Mouse (Mus musculus) neural tube, embryonic 14.5 days (tissue): ENCODE data around the gene Gprc6a. TPM values are rescaled to one million over a fixed set of nuclear protein-coding genes. Genes with fewer than 3 reads are reported as not detected.
A peak's percentile ranks its signal among the peaks of the same experiment; 100 is the strongest.

Experiments used
- ATAC-seq: fragments of 200-750 bp; cut with Nextera tagmentation; 2 replicates; pipeline ENCODE4 v1.8.0; 2017; ENCODE audit warnings: low read depth, mild to moderate bottlenecking, moderate TSS enrichment, moderate library complexity
- H3K27ac ChIP-seq: fragments of 300-500 bp; sonication (generic); 2 replicates; pipeline ENCODE4 v1.5.1; 2014; ENCODE audit warnings: low read depth, mild to moderate bottlenecking, control low read depth, low read length, moderate library complexity, mixed read lengths
- H3K27me3 ChIP-seq: fragments of 300-500 bp; sonication (generic); 2 replicates; pipeline ENCODE4 v1.6.1; 2014; ENCODE audit warnings: low read length; ENCODE audit not compliant: control insufficient read depth, insufficient read depth
- H3K36me3 ChIP-seq: fragments of 300-500 bp; sonication (generic); 2 replicates; pipeline ENCODE4 v1.6.1; 2014; ENCODE audit warnings: low read length, mixed read lengths; ENCODE audit not compliant: control insufficient read depth, insufficient read depth
- H3K4me1 ChIP-seq: fragments of 300-500 bp; sonication (generic); 2 replicates; pipeline ENCODE4 v1.6.1; 2014; ENCODE audit warnings: low read length; ENCODE audit not compliant: control insufficient read depth, insufficient read depth
- H3K4me2 ChIP-seq: fragments of 300-500 bp; sonication (generic); 2 replicates; pipeline ENCODE4 v1.6.1; 2014; ENCODE audit warnings: mild to moderate bottlenecking, low read depth, low read length, control low read depth
- H3K4me3 ChIP-seq: fragments of 300-500 bp; sonication (generic); 2 replicates; pipeline ENCODE4 v1.5.1; 2014; ENCODE audit warnings: low read depth, low read length, control low read depth, mixed read lengths
- H3K9ac ChIP-seq: fragments of 300-500 bp; sonication (generic); replicated peaks from 2 replicates; pipeline ENCODE4 v1.6.1; 2014; ENCODE audit warnings: low read depth, mild to moderate bottlenecking, control low read depth, low read length, mixed read lengths
- H3K9me3 ChIP-seq: fragments of 300-500 bp; sonication (generic); 2 replicates; pipeline ENCODE4 v1.6.1; 2016; ENCODE audit warnings: low read length; ENCODE audit not compliant: control insufficient read depth
- WGBS: fragments of 180-500 bp; shearing (Covaris S2); extraction: QIAGEN DNeasy Blood & Tissue Kit; methylation state at CpG from one replicate; pipeline ENCODE4 v1.1.7; 2014; 5-methylcytosine and 5-hydroxymethylcytosine counted together
- polyA plus RNA-seq: library from polyadenylated mRNA; unstranded; fragments of >200 nt; fragmentation: Nextera tagmentation; extraction: Ambion mirVana; gene quantifications from 2 replicates; pipeline ENCODE4 v1.2.1, GENCODE M21; 2014

Gene Gprc6a
- polyA plus RNA-seq, result 0.12 TPM in 1 of 2 replicates, not detected in the other

GRCm38 (mm10) chr10:51631411-51632136 lies at the start of gene Gprc6a:
Gene Gprc6a (minus strand): TSS chr10:51631461.
- 70% methylated on average over 8 of the region's 8 CpGs for WGBS
- H3K4me3 ChIP-seq, result no peak within 1 kb of the TSS
- no peaks in the 10 kb centered on the region for H3K9me3 ChIP-seq
- no peaks in the 10 kb centered on the region for H3K27me3 ChIP-seq
- H3K4me2 ChIP-seq, result no peak within 1 kb of the TSS
- H3K27ac ChIP-seq, result no peak within 1 kb of the TSS
- no peak for ATAC-seq
- no peaks in the 10 kb centered on the region for H3K4me1 ChIP-seq
- H3K9ac ChIP-seq, result no peak within 1 kb of the TSS
- no peaks in the 10 kb centered on the region for H3K36me3 ChIP-seq

GRCm38 (mm10) chr10:51678251-51678639 lies 47.0 kb upstream of the Gprc6a start:
- Histone ChIP-seq H3K27ac (no peak overlapping the region), H3K9me3 (no peaks in the 10 kb centered on the region), H3K4me1 (no peaks in the 10 kb centered on the region), H3K4me3 (peak overlapping the region; percentile 42), H3K36me3 (no peaks in the 10 kb centered on the region), H3K9ac (no peak overlapping the region; the same call in 1 of the 2 replicates), H3K4me2 (peak overlapping the region; percentile 91), H3K27me3 (peaks cover 15% of the 10 kb centered on the region)
- 8% methylated on average over 10 of the region's 10 CpGs for WGBS
- peak; percentile 29; the same call in 1 of the 2 replicates for ATAC-seq

GRCm38 (mm10) chr10:51677548-51678250 lies 46.4 kb upstream of the Gprc6a start, which contains the start of gene Rfx6:
Gene Rfx6 (plus strand): TSS chr10:51677756.
- no peaks in the 10 kb centered on the region for H3K9me3 ChIP-seq
- H3K4me3 ChIP-seq, result peak within 1 kb of the TSS; percentile 42
- H3K27ac ChIP-seq, result no peak within 1 kb of the TSS
- H3K27me3 ChIP-seq, result peaks cover 15% of the 10 kb centered on the region
- WGBS, result under 1% methylated on average over 38 of the region's 38 CpGs
- H3K9ac ChIP-seq, result peak within 1 kb of the TSS; percentile 43
- no peaks in the 10 kb centered on the region for H3K4me1 ChIP-seq
- H3K4me2 ChIP-seq, result peak within 1 kb of the TSS; percentile 91
- ATAC-seq, result peak; percentile 90
- no peaks in the 10 kb centered on the region for H3K36me3 ChIP-seq

GRCm38 (mm10) chr10:51672082-51672779 lies 41.0 kb upstream of the Gprc6a start:
- ATAC-seq, result no peak; the same call in 1 of the 2 replicates

GRCm38 (mm10) chr10:51671583-51671982 lies 40.3 kb upstream of the Gprc6a start:
- no peak for ATAC-seq
- WGBS, result 88% methylated on average over 4 of the region's 4 CpGs

More at GRCm38 (mm10) chr10:51672082-51672779, 41.0 kb upstream of the Gprc6a start:
- Histone ChIP-seq H3K4me3 (no peak overlapping the region), H3K4me1 (no peaks in the 10 kb centered on the region), H3K27me3 (peaks cover 6% of the 10 kb centered on the region; the same call in 1 of the 2 replicates), H3K9me3 (no peaks in the 10 kb centered on the region), H3K9ac (no peak overlapping the region), H3K36me3 (no peaks in the 10 kb centered on the region), H3K27ac (no peak overlapping the region), H3K4me2 (no peak overlapping the region)
- WGBS, result 71% methylated on average over 1 of the region's 1 CpGs

GRCm38 (mm10) chr10:51669334-51669733 lies 38.1 kb upstream of the Gprc6a start:
- no peaks in the 10 kb centered on the region for H3K27me3 ChIP-seq
- no peak overlapping the region for H3K9ac ChIP-seq
- H3K27ac ChIP-seq, result no peak overlapping the region
- ATAC-seq, result no peak
- H3K36me3 ChIP-seq, result no peaks in the 10 kb centered on the region
- H3K9me3 ChIP-seq, result no peaks in the 10 kb centered on the region
- no peak overlapping the region for H3K4me2 ChIP-seq
- no peaks in the 10 kb centered on the region for H3K4me1 ChIP-seq
- H3K4me3 ChIP-seq, result no peak overlapping the region

More at GRCm38 (mm10) chr10:51671583-51671982, 40.3 kb upstream of the Gprc6a start:
- no peak overlapping the region for H3K4me3 ChIP-seq
- H3K4me2 ChIP-seq, result no peak overlapping the region
- H3K36me3 ChIP-seq, result no peaks in the 10 kb centered on the region
- no peak overlapping the region for H3K9ac ChIP-seq
- H3K4me1 ChIP-seq, result no peaks in the 10 kb centered on the region
- H3K9me3 ChIP-seq, result no peaks in the 10 kb centered on the region
- H3K27ac ChIP-seq, result no peak overlapping the region
- H3K27me3 ChIP-seq, result 0 out of 2 replicates have a peak, but pooled peaks cover 2% of the 10 kb centered on the region

- no peaks in the 10 kb centered on the region for H3K36me3 ChIP-seq
- no peaks in the 10 kb centered on the region for H3K27me3 ChIP-seq
- H3K9ac ChIP-seq, result no peak overlapping the region
- H3K9me3 ChIP-seq, result no peaks in the 10 kb centered on the region
- H3K4me2 ChIP-seq, result no peak overlapping the region
- WGBS, result 63% methylated on average over 1 of the region's 1 CpGs
- no peak overlapping the region for H3K4me3 ChIP-seq
- H3K27ac ChIP-seq, result no peak overlapping the region
- ATAC-seq, result no peak
- H3K4me1 ChIP-seq, result no peaks in the 10 kb centered on the region
These were observed 26.1 kb upstream of the Gprc6a start for GRCm38 (mm10) chr10:51657324-51657723.

GRCm38 (mm10) chr10:51649506-51650221 lies 18.4 kb upstream of the Gprc6a start:
- H3K27ac ChIP-seq, result no peak overlapping the region
- no peak overlapping the region for H3K9ac ChIP-seq
- no peaks in the 10 kb centered on the region for H3K9me3 ChIP-seq
- ATAC-seq, result no peak
- no peak overlapping the region for H3K4me3 ChIP-seq
- H3K27me3 ChIP-seq, result no peaks in the 10 kb centered on the region
- H3K4me1 ChIP-seq, result no peaks in the 10 kb centered on the region
- no peak overlapping the region for H3K4me2 ChIP-seq
- H3K36me3 ChIP-seq, result no peaks in the 10 kb centered on the region
- WGBS, result 72% methylated on average over 3 of the region's 3 CpGs
